Mouse (Mus musculus) A20 (cell line): Measurements from ENCODE around the gene Ankrd13b.
"Not testable (repeated sequence)": the region's sequence is repeated elsewhere in the genome, so short reads cannot be mapped to it uniquely, and the experiment has no call there.

Experiments used
- DNase-seq: peaks from one replicate; pipeline ENCODE4 v3.0.0-alpha.2; 2011; ENCODE audit warnings: low read depth, low spot score

The Ankrd13b gene

GRCm38 (mm10) chr11:77489591-77490235, at the start of gene Ankrd13b:
Ankrd13b (minus strand) TSS chr11:77489678.
- peak; percentile 71 for DNase-seq

GRCm38 (mm10) chr11:77532202-77532846, 42.8 kb upstream of the Ankrd13b start:
- no peak for DNase-seq

- DNase-seq = no peak
Observed at GRCm38 (mm10) chr11:77530862-77531261, 41.4 kb upstream of the Ankrd13b start.

- no peak for DNase-seq
Observed at GRCm38 (mm10) chr11:77529644-77530043, 40.2 kb upstream of the Ankrd13b start.

- DNase-seq = not testable (repeated sequence)
Observed at GRCm38 (mm10) chr11:77528420-77528819, 38.9 kb upstream of the Ankrd13b start.

- DNase-seq = peak; percentile 48
Observed at GRCm38 (mm10) chr11:77525804-77526486, 36.5 kb upstream of the Ankrd13b start.

GRCm38 (mm10) chr11:77520601-77521529, 31.4 kb upstream of the Ankrd13b start:
- no peak for DNase-seq

- no peak for DNase-seq
Observed at GRCm38 (mm10) chr11:77519043-77519442, 29.6 kb upstream of the Ankrd13b start, which contains the start of gene Gm10392. Gm10392 (minus strand) TSS chr11:77519198.

- DNase-seq = no peak
Observed at GRCm38 (mm10) chr11:77518051-77518798, 28.7 kb upstream of the Ankrd13b start.

GRCm38 (mm10) chr11:77516553-77517425, 27.3 kb upstream of the Ankrd13b start:
- DNase-seq = no peak

GRCm38 (mm10) chr11:77515637-77516552, 26.4 kb upstream of the Ankrd13b start, which contains the start of gene Trp53i13:
Trp53i13 (minus strand) TSS chr11:77515980.
- no peak for DNase-seq

GRCm38 (mm10) chr11:77514832-77515636, 25.6 kb upstream of the Ankrd13b start, which contains the start of gene Abhd15:
Abhd15 (plus strand) TSS chr11:77515121.
- peak; percentile 80 for DNase-seq

GRCm38 (mm10) chr11:77514281-77514831, 24.9 kb upstream of the Ankrd13b start:
- DNase-seq = peak; percentile 57

- no peak for DNase-seq
Observed at GRCm38 (mm10) chr11:77513811-77514170, 24.3 kb upstream of the Ankrd13b start.

- DNase-seq = peak; percentile 93
Observed at GRCm38 (mm10) chr11:77512891-77513810, 23.7 kb upstream of the Ankrd13b start.

GRCm38 (mm10) chr11:77511336-77511735, 21.9 kb upstream of the Ankrd13b start:
- no peak for DNase-seq
